Mouse (Mus musculus): ENCODE measurements at regions not wholly inside any gene's neighbourhood (a gene's known extent, or its start where the extent isn't known, plus 50 kb on each side); places are given as distances from the start of the nearest gene placed in this dataset.
A peak's percentile ranks its signal among the peaks of the same experiment; 100 is the strongest.
"Not testable (repeated sequence)": the region's sequence is repeated elsewhere in the genome, so short reads cannot be mapped to it uniquely, and the experiment has no call there.

DNA sequence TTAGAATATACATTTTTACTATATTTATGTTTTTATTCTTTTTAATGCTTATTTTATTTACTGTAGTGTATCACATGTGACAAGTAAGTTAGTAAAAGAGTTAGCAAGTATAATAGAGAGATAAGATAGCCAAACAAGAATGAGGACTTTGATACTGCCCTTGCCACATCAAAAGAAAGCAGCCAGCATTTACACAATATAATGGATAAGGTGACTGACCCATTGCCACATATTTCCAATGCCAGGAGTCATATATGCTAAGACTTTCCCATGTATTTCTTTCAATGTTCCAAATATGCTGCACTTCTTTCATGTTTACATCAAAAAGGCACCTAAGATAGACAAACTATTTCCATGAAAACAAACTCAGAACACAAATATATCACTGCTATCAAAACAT lies 1162.3 kb downstream of the Ankrd7 start:
- no peaks in the 10 kb centered on the region for H3K27me3 ChIP-seq (replicated peaks; ENCODE audit: control insufficient read depth, insufficient read depth, low read length)
- H3K9ac ChIP-seq (ENCODE audit: low read depth, low read length): no peak overlapping the region
- H3K9me3 ChIP-seq (ENCODE audit: control insufficient read depth, low read length): no peaks in the 10 kb centered on the region
- H3K36me3 ChIP-seq (ENCODE audit: control insufficient read depth, insufficient read depth, low read length): no peaks in the 10 kb centered on the region
- no peak overlapping the region for H3K27ac ChIP-seq (replicated peaks; ENCODE audit: low read depth, low read length)
- no peak overlapping the region for H3K4me2 ChIP-seq (ENCODE audit: low read depth, low read length)
- no peaks in the 10 kb centered on the region for H3K4me1 ChIP-seq (ENCODE audit: control insufficient read depth, insufficient read depth, low read length)
- ATAC-seq (ENCODE audit: low read depth) (no peak), DNase-seq (ENCODE audit: low spot score) (no peak)
- no peak overlapping the region for H3K4me3 ChIP-seq (ENCODE audit: low read depth, low read length)

DNA sequence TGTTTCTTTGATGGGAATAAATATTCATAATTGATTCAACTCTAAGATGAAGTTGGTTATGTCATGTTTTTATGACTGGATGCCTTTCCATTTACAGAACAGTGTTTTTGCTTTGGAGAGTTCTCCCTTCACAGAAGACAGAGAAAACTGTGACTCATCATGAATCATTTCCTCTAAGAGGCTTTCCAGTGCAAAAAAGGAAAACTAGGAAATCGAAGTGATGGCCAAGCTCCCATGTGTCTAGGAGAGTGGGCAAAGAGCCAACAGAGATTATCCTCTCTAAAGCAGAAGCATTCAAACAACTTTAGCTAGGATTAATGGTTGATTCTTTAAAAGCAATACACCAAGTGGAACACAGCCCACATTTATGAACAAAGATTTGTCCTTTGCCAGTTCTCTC lies 1171.7 kb downstream of the Ankrd7 start:
- no peak overlapping the region for H3K9ac ChIP-seq (ENCODE audit: low read depth, low read length)
- H3K27ac ChIP-seq (replicated peaks; ENCODE audit: low read depth, low read length): no peak overlapping the region
- DNase-seq (ENCODE audit: low spot score) (peak; percentile 82), ATAC-seq (ENCODE audit: low read depth) (peak; percentile 18; the same call in 1 of the 2 replicates)
- H3K4me3 ChIP-seq (ENCODE audit: low read depth, low read length): no peak overlapping the region
- no peaks in the 10 kb centered on the region for H3K9me3 ChIP-seq (ENCODE audit: control insufficient read depth, low read length)
- WGBS: 37% methylated on average over 1 of the region's 1 CpGs
- H3K27me3 ChIP-seq (replicated peaks; ENCODE audit: control insufficient read depth, insufficient read depth, low read length): no peaks in the 10 kb centered on the region
- H3K36me3 ChIP-seq (ENCODE audit: control insufficient read depth, insufficient read depth, low read length): no peaks in the 10 kb centered on the region
- H3K4me2 ChIP-seq (ENCODE audit: low read depth, low read length): no peak overlapping the region
- H3K4me1 ChIP-seq (ENCODE audit: control insufficient read depth, insufficient read depth, low read length): no peaks in the 10 kb centered on the region

DNA sequence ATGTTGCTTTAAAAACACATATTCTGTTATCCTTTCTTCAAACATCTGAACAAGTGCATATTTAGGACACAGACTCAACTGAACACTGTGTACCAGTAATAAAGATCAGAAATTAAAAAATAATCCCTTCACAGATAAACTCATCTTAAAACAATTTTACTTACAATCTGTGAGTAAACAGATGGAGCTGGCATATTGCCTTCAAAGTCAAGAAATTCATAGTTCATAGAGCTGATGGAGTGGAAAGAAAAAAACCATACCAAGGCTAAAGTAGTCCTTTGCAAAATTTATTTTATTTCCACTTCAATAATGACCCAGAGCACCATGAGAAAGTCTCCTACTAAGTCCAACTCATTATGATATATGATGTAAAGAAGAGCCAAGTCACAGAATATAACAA lies 1136.6 kb upstream of the Kcnd2 start:
- H3K9me3 ChIP-seq (ENCODE audit: control insufficient read depth, low read length): no peaks in the 10 kb centered on the region
- H3K4me1 ChIP-seq (ENCODE audit: control insufficient read depth, insufficient read depth, low read length): no peaks in the 10 kb centered on the region
- no peak overlapping the region for H3K9ac ChIP-seq (ENCODE audit: low read depth, low read length)
- ATAC-seq (ENCODE audit: low read depth): no peak
- no peak for DNase-seq (ENCODE audit: low spot score)
- H3K4me3 ChIP-seq (ENCODE audit: low read depth, low read length): no peak overlapping the region
- H3K27me3 ChIP-seq (replicated peaks; ENCODE audit: control insufficient read depth, insufficient read depth, low read length): no peaks in the 10 kb centered on the region
- H3K36me3 ChIP-seq (ENCODE audit: control insufficient read depth, insufficient read depth, low read length): no peaks in the 10 kb centered on the region
- no peak overlapping the region for H3K4me2 ChIP-seq (ENCODE audit: low read depth, low read length)
- no peak overlapping the region for H3K27ac ChIP-seq (replicated peaks; ENCODE audit: low read depth, low read length)

DNA sequence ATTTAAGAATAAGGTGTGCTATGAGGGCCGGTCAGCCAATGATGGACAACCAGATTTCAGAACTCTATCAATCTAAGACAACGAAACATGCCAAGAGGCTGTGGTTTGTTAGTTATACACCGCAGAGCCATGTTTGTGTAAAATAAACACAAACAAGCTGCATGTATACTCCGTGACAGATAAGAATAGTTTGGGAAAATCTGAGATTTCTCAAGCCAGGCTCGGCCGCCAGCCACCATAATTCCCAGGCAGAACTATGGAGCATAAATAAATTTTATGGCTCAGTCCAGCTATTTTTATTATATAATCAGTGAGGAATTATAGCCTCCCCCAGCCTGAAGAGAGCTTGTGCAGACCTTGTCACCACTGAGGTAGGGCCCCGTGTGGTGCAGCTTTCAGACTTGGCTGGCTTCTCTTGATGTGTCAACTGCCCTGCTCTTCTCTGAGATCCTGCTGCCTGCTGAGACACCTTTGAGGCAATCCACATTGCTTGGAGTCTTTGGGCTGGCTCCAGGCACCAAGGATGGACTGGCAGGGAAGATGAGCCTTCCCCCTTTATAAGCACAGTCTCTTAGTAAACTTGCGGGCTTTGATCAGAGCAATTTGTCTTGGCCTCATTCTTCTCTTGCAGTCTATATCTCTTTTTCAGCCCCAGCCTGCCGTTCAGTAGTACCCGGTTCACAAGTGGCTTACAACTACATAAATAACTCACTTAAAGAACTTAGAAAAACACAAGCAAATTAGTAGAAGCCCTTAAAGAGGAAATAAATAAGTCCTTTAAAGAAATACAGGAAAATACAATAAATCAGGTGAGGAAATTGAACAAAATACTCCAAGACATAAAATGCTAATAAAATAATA lies 1123.0 kb upstream of the Kcnd2 start:
- Histone ChIP-seq H3K27me3 (replicated peaks; ENCODE audit: control insufficient read depth, insufficient read depth, low read length) (no peaks in the 10 kb centered on the region), H3K36me3 (ENCODE audit: control insufficient read depth, insufficient read depth, low read length) (no peaks in the 10 kb centered on the region), H3K27ac (replicated peaks; ENCODE audit: low read depth, low read length) (no peak overlapping the region), H3K4me1 (ENCODE audit: control insufficient read depth, insufficient read depth, low read length) (no peaks in the 10 kb centered on the region), H3K9me3 (ENCODE audit: control insufficient read depth, low read length) (no peaks in the 10 kb centered on the region), H3K4me3 (ENCODE audit: low read depth, low read length) (no peak overlapping the region), H3K9ac (ENCODE audit: low read depth, low read length) (no peak overlapping the region), H3K4me2 (ENCODE audit: low read depth, low read length) (no peak overlapping the region)
- WGBS: 87% methylated on average over 10 of the region's 10 CpGs
- ATAC-seq (ENCODE audit: low read depth) (no peak), DNase-seq (ENCODE audit: low spot score) (no peak)

DNA sequence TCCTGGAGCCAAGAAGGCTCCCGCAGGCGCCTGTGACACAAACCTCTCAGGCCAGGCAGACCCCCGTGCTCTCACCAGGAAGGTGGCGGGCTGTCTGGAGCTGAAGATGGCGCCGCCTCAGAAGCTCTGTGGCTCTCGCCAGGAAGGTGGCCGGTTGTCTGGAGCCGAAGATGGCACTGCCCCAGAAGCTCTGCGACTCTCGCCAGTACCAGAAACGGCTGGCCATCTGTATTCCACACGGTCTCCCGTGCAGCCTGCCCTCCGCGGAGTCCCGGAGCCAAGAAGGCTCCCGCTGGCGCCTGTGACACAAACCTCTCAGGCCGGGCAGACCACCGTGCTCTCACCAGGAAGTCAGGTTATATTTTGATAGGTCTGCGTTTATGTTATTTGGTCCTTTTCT lies 1081.3 kb upstream of the Kcnd2 start:
- not testable (repeated sequence) for H3K9ac ChIP-seq (ENCODE audit: low read depth, low read length); H3K4me2 ChIP-seq (ENCODE audit: low read depth, low read length); H3K4me3 ChIP-seq (ENCODE audit: low read depth, low read length); ATAC-seq (ENCODE audit: low read depth); H3K36me3 ChIP-seq (ENCODE audit: control insufficient read depth, insufficient read depth, low read length); H3K4me1 ChIP-seq (ENCODE audit: control insufficient read depth, insufficient read depth, low read length); H3K27ac ChIP-seq (replicated peaks; ENCODE audit: low read depth, low read length); H3K9me3 ChIP-seq (ENCODE audit: control insufficient read depth, low read length); DNase-seq (ENCODE audit: low spot score); H3K27me3 ChIP-seq (replicated peaks; ENCODE audit: control insufficient read depth, insufficient read depth, low read length)
- 93% methylated on average over 22 of the region's 22 CpGs for WGBS

DNA sequence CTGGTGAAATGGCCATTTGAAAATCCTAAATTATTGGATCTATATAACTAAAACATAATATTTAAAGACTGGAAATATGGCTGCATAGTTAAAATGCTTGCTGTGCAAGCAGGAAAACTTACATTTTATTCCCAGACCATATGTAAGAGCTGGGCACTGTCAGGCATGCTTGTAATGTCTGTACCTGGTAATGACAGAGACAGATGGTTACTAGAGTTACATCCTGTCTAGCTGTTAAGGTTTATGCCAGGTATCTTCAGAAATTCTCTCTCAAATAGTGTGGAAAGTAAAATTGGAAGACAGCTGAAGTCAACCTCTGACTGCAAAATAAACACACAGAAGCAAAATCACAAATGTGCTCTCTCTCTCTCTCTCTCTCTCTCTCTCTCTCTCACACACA lies 1077.8 kb upstream of the Kcnd2 start:
- no peak for DNase-seq (ENCODE audit: low spot score)
- Histone ChIP-seq H3K4me2 (ENCODE audit: low read depth, low read length) (no peak overlapping the region), H3K9me3 (ENCODE audit: control insufficient read depth, low read length) (no peaks in the 10 kb centered on the region), H3K27ac (replicated peaks; ENCODE audit: low read depth, low read length) (no peak overlapping the region), H3K4me1 (ENCODE audit: control insufficient read depth, insufficient read depth, low read length) (no peaks in the 10 kb centered on the region), H3K27me3 (replicated peaks; ENCODE audit: control insufficient read depth, insufficient read depth, low read length) (no peaks in the 10 kb centered on the region), H3K4me3 (ENCODE audit: low read depth, low read length) (no peak overlapping the region), H3K9ac (ENCODE audit: low read depth, low read length) (no peak overlapping the region), H3K36me3 (ENCODE audit: control insufficient read depth, insufficient read depth, low read length) (no peaks in the 10 kb centered on the region)
- ATAC-seq (ENCODE audit: low read depth): no peak

All from embryonic facial prominence, embryonic 14.5 days (tissue).